Mouse (Mus musculus) embryonic facial prominence, embryonic 15.5 days (tissue): ENCODE results near the gene Ube2b. TPM values are rescaled to one million over a fixed set of nuclear protein-coding genes. Genes with fewer than 3 reads are reported as not detected.

Experiments used
- ATAC-seq: fragments of 200-750 bp; cut with Nextera tagmentation; 2 replicates; pipeline ENCODE4 v1.8.0; 2017; ENCODE audit warnings: low read depth, moderate TSS enrichment; ENCODE audit not compliant: insufficient number of reproducible peaks, low FRiP score, low TSS enrichment
- H3K27ac ChIP-seq: fragments of 300-500 bp; sonication (generic); replicated peaks from 2 replicates; pipeline ENCODE4 v1.5.1; 2015; ENCODE audit warnings: mild to moderate bottlenecking, inconsistent platforms
- H3K27me3 ChIP-seq: fragments of 300-500 bp; sonication (generic); 2 replicates; pipeline ENCODE4 v1.6.1; 2015; ENCODE audit warnings: inconsistent platforms
- H3K36me3 ChIP-seq: fragments of 300-500 bp; sonication (generic); 2 replicates; pipeline ENCODE4 v1.6.1; 2015; ENCODE audit warnings: mild to moderate bottlenecking, inconsistent platforms
- H3K4me1 ChIP-seq: fragments of 300-500 bp; sonication (generic); 2 replicates; pipeline ENCODE4 v1.6.1; 2015; ENCODE audit warnings: inconsistent platforms
- H3K4me2 ChIP-seq: fragments of 300-500 bp; sonication (generic); replicated peaks from 2 replicates; pipeline ENCODE4 v1.6.1; 2015; ENCODE audit warnings: mild to moderate bottlenecking, inconsistent platforms
- H3K4me3 ChIP-seq: fragments of 300-500 bp; sonication (generic); replicated peaks from 2 replicates; pipeline ENCODE4 v1.5.1; 2015; ENCODE audit warnings: mild to moderate bottlenecking, inconsistent platforms
- H3K9ac ChIP-seq: fragments of 300-500 bp; sonication (generic); 2 replicates; pipeline ENCODE4 v1.6.1; 2015; ENCODE audit warnings: inconsistent platforms
- H3K9me3 ChIP-seq: fragments of 300-500 bp; sonication (generic); replicated peaks from 2 replicates; pipeline ENCODE4 v1.6.1; 2016; ENCODE audit warnings: inconsistent platforms
- WGBS: fragments of 180-500 bp; shearing (Covaris S2); methylation state at CpG from one replicate; pipeline ENCODE4 v1.1.7; 2015; 5-methylcytosine and 5-hydroxymethylcytosine counted together
- polyA plus RNA-seq: library from polyadenylated mRNA; unstranded; fragments of >200 nt; fragmentation: Nextera tagmentation; extraction: Ambion mirVana; gene quantifications from 2 replicates; pipeline ENCODE4 v1.2.1, GENCODE M21; 2015

Ube2b gene
- polyA plus RNA-seq, 1 experiment from 2014 or later: 239 TPM

GRCm38 (mm10) chr11:51949155-51949840, 51.3 kb downstream of the Ube2b start:
- H3K9me3 ChIP-seq: no peaks in the 10 kb centered on the region

GRCm38 (mm10) chr11:51946144-51946543, 54.4 kb downstream of the Ube2b start:
- no peaks in the 10 kb centered on the region for H3K27me3 ChIP-seq
- WGBS: 65% methylated on average over 6 of the region's 6 CpGs
- H3K4me3 ChIP-seq: no peak overlapping the region
- no peak overlapping the region for H3K27ac ChIP-seq
- no peak overlapping the region for H3K9ac ChIP-seq
- ATAC-seq: no peak
- peaks cover 12% of the 10 kb centered on the region for H3K4me1 ChIP-seq
- H3K4me2 ChIP-seq: no peak overlapping the region
- no peaks in the 10 kb centered on the region for H3K36me3 ChIP-seq
- H3K9me3 ChIP-seq: no peaks in the 10 kb centered on the region

More at GRCm38 (mm10) chr11:51949155-51949840, 51.3 kb downstream of the Ube2b start:
- H3K4me2 ChIP-seq: no peak overlapping the region
- no peak for ATAC-seq
- WGBS: 65% methylated on average over 9 of the region's 9 CpGs
- H3K36me3 ChIP-seq: no peaks in the 10 kb centered on the region
- no peaks in the 10 kb centered on the region for H3K4me1 ChIP-seq
- H3K4me3 ChIP-seq: no peak overlapping the region
- no peak overlapping the region for H3K9ac ChIP-seq
- no peaks in the 10 kb centered on the region for H3K27me3 ChIP-seq
- no peak overlapping the region for H3K27ac ChIP-seq

- Histone ChIP-seq H3K36me3 (no peaks in the 10 kb centered on the region), H3K4me1 (peaks cover 14% of the 10 kb centered on the region), H3K4me3 (no peak overlapping the region), H3K27me3 (no peaks in the 10 kb centered on the region), H3K9ac (no peak overlapping the region), H3K27ac (no peak overlapping the region), H3K4me2 (no peak overlapping the region), H3K9me3 (no peaks in the 10 kb centered on the region)
- no peak for ATAC-seq
- WGBS: 28% methylated on average over 8 of the region's 8 CpGs
Measured at GRCm38 (mm10) chr11:51945548-51945947, 55.0 kb downstream of the Ube2b start.

- H3K4me3 ChIP-seq: no peak overlapping the region
- H3K27me3 ChIP-seq: no peaks in the 10 kb centered on the region
- ATAC-seq: no peak
- H3K4me2 ChIP-seq: no peak overlapping the region
- no peaks in the 10 kb centered on the region for H3K9me3 ChIP-seq
- H3K4me1 ChIP-seq: peaks cover 18% of the 10 kb centered on the region
- no peaks in the 10 kb centered on the region for H3K36me3 ChIP-seq
- 77% methylated on average over 3 of the region's 3 CpGs for WGBS
- no peak overlapping the region for H3K27ac ChIP-seq
- no peak overlapping the region for H3K9ac ChIP-seq
Measured at GRCm38 (mm10) chr11:51944239-51944638, 56.3 kb downstream of the Ube2b start.

- peak overlapping the region; percentile 60 for H3K27ac ChIP-seq
- ATAC-seq: no peak
Measured at GRCm38 (mm10) chr11:51943500-51943841, 57.1 kb downstream of the Ube2b start.

GRCm38 (mm10) chr11:51942602-51943499, 57.7 kb downstream of the Ube2b start:
- Histone ChIP-seq H3K4me2 (peak overlapping the region; percentile 33; the same call in 1 of the 2 replicates), H3K36me3 (no peaks in the 10 kb centered on the region), H3K9ac (no peak overlapping the region), H3K4me3 (no peak overlapping the region), H3K4me1 (peaks cover 18% of the 10 kb centered on the region), H3K27me3 (no peaks in the 10 kb centered on the region), H3K9me3 (no peaks in the 10 kb centered on the region), H3K27ac (peak overlapping the region; percentile 60)
- WGBS: 24% methylated on average over 15 of the region's 15 CpGs
- ATAC-seq: peak; percentile 68

More at GRCm38 (mm10) chr11:51943500-51943841, 57.1 kb downstream of the Ube2b start:
- 24% methylated on average over 6 of the region's 6 CpGs for WGBS
- no peaks in the 10 kb centered on the region for H3K9me3 ChIP-seq
- peaks cover 18% of the 10 kb centered on the region for H3K4me1 ChIP-seq
- no peak overlapping the region for H3K9ac ChIP-seq
- H3K4me3 ChIP-seq: no peak overlapping the region
- no peaks in the 10 kb centered on the region for H3K36me3 ChIP-seq
- peak overlapping the region; percentile 33; the same call in 1 of the 2 replicates for H3K4me2 ChIP-seq
- H3K27me3 ChIP-seq: no peaks in the 10 kb centered on the region

GRCm38 (mm10) chr11:51940511-51940955, 60.0 kb downstream of the Ube2b start:
- no peak overlapping the region for H3K9ac ChIP-seq
- WGBS: 44% methylated on average over 13 of the region's 13 CpGs
- peaks cover 18% of the 10 kb centered on the region for H3K4me1 ChIP-seq
- H3K4me2 ChIP-seq: no peak overlapping the region
- ATAC-seq: no peak
- no peaks in the 10 kb centered on the region for H3K9me3 ChIP-seq
- H3K27ac ChIP-seq: no peak overlapping the region
- H3K36me3 ChIP-seq: no peaks in the 10 kb centered on the region
- H3K27me3 ChIP-seq: no peaks in the 10 kb centered on the region
- no peak overlapping the region for H3K4me3 ChIP-seq

GRCm38 (mm10) chr11:51939590-51939955, 61.0 kb downstream of the Ube2b start:
- ATAC-seq: no peak
- no peaks in the 10 kb centered on the region for H3K9me3 ChIP-seq
- H3K4me2 ChIP-seq: no peak overlapping the region
- no peak overlapping the region for H3K27ac ChIP-seq
- no peak overlapping the region for H3K9ac ChIP-seq
- H3K27me3 ChIP-seq: no peaks in the 10 kb centered on the region
- H3K36me3 ChIP-seq: no peaks in the 10 kb centered on the region
- 75% methylated on average over 8 of the region's 8 CpGs for WGBS
- H3K4me3 ChIP-seq: no peak overlapping the region
- H3K4me1 ChIP-seq: peaks cover 18% of the 10 kb centered on the region

GRCm38 (mm10) chr11:51938817-51939589, 61.6 kb downstream of the Ube2b start:
- no peak overlapping the region for H3K27ac ChIP-seq
- H3K27me3 ChIP-seq: no peaks in the 10 kb centered on the region
- WGBS: 81% methylated on average over 12 of the region's 12 CpGs
- no peak overlapping the region for H3K9ac ChIP-seq
- no peaks in the 10 kb centered on the region for H3K36me3 ChIP-seq
- no peak overlapping the region for H3K4me2 ChIP-seq
- ATAC-seq: no peak
- H3K9me3 ChIP-seq: no peaks in the 10 kb centered on the region
- H3K4me1 ChIP-seq: peaks cover 18% of the 10 kb centered on the region
- no peak overlapping the region for H3K4me3 ChIP-seq

- no peak for ATAC-seq
- WGBS: 61% methylated on average over 6 of the region's 6 CpGs
- Histone ChIP-seq H3K36me3 (no peaks in the 10 kb centered on the region), H3K27me3 (no peaks in the 10 kb centered on the region), H3K27ac (no peak overlapping the region), H3K9me3 (no peaks in the 10 kb centered on the region), H3K4me2 (no peak overlapping the region), H3K4me1 (peaks cover 6% of the 10 kb centered on the region), H3K4me3 (no peak overlapping the region), H3K9ac (no peak overlapping the region)
Measured at GRCm38 (mm10) chr11:51937361-51937781, 63.2 kb downstream of the Ube2b start.
